16 mouse cellular contexts compared by ENCODE assay signal in genomic region chr8:114332949-114333348, GRCm38 (mm10).
DNase-seq lines count a peak whose midpoint lies in the region; ATAC-seq and TF ChIP-seq lines count a peak whose summit lies in the region.
"Had no signal": no experiment of that assay in that cellular context is flagged by ENCODE, and none has a peak within 500 bp of the region (broad histone marks: within the 10 kb centered on the region; RNA-seq: fewer than 3 reads in every experiment).

No protein-coding gene starts in this region.

- no peak overlapping the region for H3K4me3 ChIP-seq in limb, embryonic 11.5 days (ENCODE audit: low read depth, low read length)
- H3K4me3 ChIP-seq in limb, embryonic 10.5 days: no peak overlapping the region
- H3K4me3 ChIP-seq in forebrain, embryonic 15.5 days: no peak overlapping the region
- no peak overlapping the region for H3K4me3 ChIP-seq in limb, embryonic 14.5 days (replicated peaks; ENCODE audit: low read length)
- H3K4me3 ChIP-seq: intestine, embryonic 15.5 days; myocyte had no signal

- peak; percentile 60 for ATAC-seq in limb, embryonic 11.5 days (ENCODE audit: insufficient number of reproducible peaks, low FRiP score, low TSS enrichment, low read depth)
- no peak for ATAC-seq in forebrain, embryonic 15.5 days (replicated peaks)
- peak; percentile 60; the same call in 1 of the 2 replicates for ATAC-seq in limb, embryonic 14.5 days (ENCODE audit: low FRiP score, low read depth)
- ATAC-seq: intestine, embryonic 15.5 days had no signal

- no peaks in the 10 kb centered on the region for H3K27me3 ChIP-seq in limb, embryonic 11.5 days (ENCODE audit: control insufficient read depth, insufficient read depth, low read length)
- no peaks in the 10 kb centered on the region for H3K27me3 ChIP-seq in limb, embryonic 10.5 days (ENCODE audit: low read depth, poor library complexity, severe bottlenecking)
- no peaks in the 10 kb centered on the region for H3K27me3 ChIP-seq in forebrain, embryonic 15.5 days
- no peaks in the 10 kb centered on the region for H3K27me3 ChIP-seq in limb, embryonic 14.5 days (ENCODE audit: control insufficient read depth, insufficient read depth, low read length)
- H3K27me3 ChIP-seq: intestine, embryonic 15.5 days had no signal

- TF ChIP-seq POLR2A in limb, embryonic 14.5 days (IDR thresholded peaks at IDR 0.05; ENCODE audit: borderline replicate concordance, extremely low read depth, insufficient read depth, insufficient read length): no peak

- intact Hi-C loops in left cerebral cortex, postnatal 36 days (cut with DNase I): no loop called here

- no peak for DNase-seq in limb, embryonic 11.5 days (ENCODE audit: low spot score)
- DNase-seq in limb, embryonic 10.5 days (ENCODE audit: low spot score): no peak
- DNase-seq in limb, embryonic 14.5 days (ENCODE audit: low spot score): peak; percentile 23
- no peak for DNase-seq in gastrocnemius, postnatal 25 days
- no peak for DNase-seq in adrenal gland, postnatal 36 days
- no peak for DNase-seq in left cerebral cortex, postnatal 36 days (ENCODE audit: low spot score in 2 of 2)
- DNase-seq in gastrocnemius, adult 8-10 months (ENCODE audit: low spot score in 2 of 2): no peak
- DNase-seq: cerebellum, adult 18-20 months; layer of hippocampus, adult 9-11 months; lung, postnatal 10 days; right cerebral cortex, adult 18-20 months; thymus, postnatal 25 days had no signal

- H3K9me3 ChIP-seq in limb, embryonic 11.5 days (ENCODE audit: control insufficient read depth, low read length): no peaks in the 10 kb centered on the region
- H3K9me3 ChIP-seq in limb, embryonic 10.5 days (replicated peaks): no peaks in the 10 kb centered on the region
- H3K9me3 ChIP-seq in forebrain, embryonic 15.5 days: no peaks in the 10 kb centered on the region
- H3K9me3 ChIP-seq in limb, embryonic 14.5 days (ENCODE audit: control insufficient read depth, low read length): 0 out of 2 replicates have a peak, but pooled peaks cover 4% of the 10 kb centered on the region
- H3K9me3 ChIP-seq: intestine, embryonic 15.5 days had no signal

- no peak overlapping the region for H3K27ac ChIP-seq in limb, embryonic 11.5 days (replicated peaks; ENCODE audit: low read depth, low read length)
- no peak overlapping the region for H3K27ac ChIP-seq in limb, embryonic 10.5 days
- peak overlapping the region; percentile 40; the same call in 1 of the 2 replicates for H3K27ac ChIP-seq in forebrain, embryonic 15.5 days (replicated peaks)
- no peak overlapping the region; the same call in 1 of the 2 replicates for H3K27ac ChIP-seq in limb, embryonic 14.5 days (replicated peaks; ENCODE audit: low read depth, low read length)
- H3K27ac ChIP-seq: intestine, embryonic 15.5 days had no signal

- H3K4me1 ChIP-seq in limb, embryonic 11.5 days (ENCODE audit: control insufficient read depth, insufficient read depth, low read length): peaks cover 4% of the 10 kb centered on the region; the same call in 1 of the 2 replicates
- H3K4me1 ChIP-seq in limb, embryonic 10.5 days: peaks cover 20% of the 10 kb centered on the region; the same call in 1 of the 2 replicates
- H3K4me1 ChIP-seq in forebrain, embryonic 15.5 days: peaks cover 9% of the 10 kb centered on the region
- H3K4me1 ChIP-seq in limb, embryonic 14.5 days (ENCODE audit: control insufficient read depth, insufficient read depth, low read length): peaks cover 9% of the 10 kb centered on the region; the same call in 1 of the 2 replicates
- H3K4me1 ChIP-seq: intestine, embryonic 15.5 days had no signal

- H3K4me2 ChIP-seq in limb, embryonic 11.5 days (ENCODE audit: low read depth, severe bottlenecking): no peak overlapping the region
- H3K4me2 ChIP-seq in forebrain, embryonic 15.5 days (replicated peaks): no peak overlapping the region
- no peak overlapping the region for H3K4me2 ChIP-seq in limb, embryonic 14.5 days (replicated peaks; ENCODE audit: low read depth, low read length, severe bottlenecking)
- H3K4me2 ChIP-seq: heart, embryonic 11.5 days; intestine, embryonic 15.5 days had no signal

- WGBS in limb, embryonic 11.5 days: 22% methylated on average over 4 of the region's 4 CpGs
- 33% methylated on average over 4 of the region's 4 CpGs for WGBS in limb, embryonic 10.5 days
- 71% methylated on average over 4 of the region's 4 CpGs for WGBS in forebrain, embryonic 15.5 days
- 17% methylated on average over 4 of the region's 4 CpGs for WGBS in limb, embryonic 14.5 days

- no peaks in the 10 kb centered on the region for H3K36me3 ChIP-seq in limb, embryonic 11.5 days (ENCODE audit: control insufficient read depth, insufficient read depth, low read length)
- no peaks in the 10 kb centered on the region for H3K36me3 ChIP-seq in limb, embryonic 10.5 days
- no peaks in the 10 kb centered on the region for H3K36me3 ChIP-seq in forebrain, embryonic 15.5 days
- H3K36me3 ChIP-seq in limb, embryonic 14.5 days (ENCODE audit: control insufficient read depth, insufficient read depth, low read length): no peaks in the 10 kb centered on the region
- H3K36me3 ChIP-seq: intestine, embryonic 15.5 days had no signal

- no peak overlapping the region for H3K9ac ChIP-seq in limb, embryonic 11.5 days (ENCODE audit: low read length)
- H3K9ac ChIP-seq in forebrain, embryonic 15.5 days (replicated peaks): no peak overlapping the region
- H3K9ac ChIP-seq in limb, embryonic 14.5 days (ENCODE audit: low read depth, low read length, severe bottlenecking): no peak overlapping the region
- H3K9ac ChIP-seq: intestine, embryonic 15.5 days had no signal
